Mouse (Mus musculus) liver, postnatal 0 days (tissue): ENCODE measurements around the gene Dnajb3.

ENCODE experiments used
- CTCF ChIP-seq: sonication (generic); IDR thresholded peaks from 2 replicates; pipeline ENCODE4 v1.5.1; 2016; ENCODE audit warnings: antibody characterized with exemption, low read depth
- EP300 ChIP-seq: IDR thresholded peaks from 2 replicates; pipeline ENCODE4 v1.6.1; 2016; ENCODE audit warnings: antibody characterized with exemption, low read depth, mild to moderate bottlenecking

DNA sequence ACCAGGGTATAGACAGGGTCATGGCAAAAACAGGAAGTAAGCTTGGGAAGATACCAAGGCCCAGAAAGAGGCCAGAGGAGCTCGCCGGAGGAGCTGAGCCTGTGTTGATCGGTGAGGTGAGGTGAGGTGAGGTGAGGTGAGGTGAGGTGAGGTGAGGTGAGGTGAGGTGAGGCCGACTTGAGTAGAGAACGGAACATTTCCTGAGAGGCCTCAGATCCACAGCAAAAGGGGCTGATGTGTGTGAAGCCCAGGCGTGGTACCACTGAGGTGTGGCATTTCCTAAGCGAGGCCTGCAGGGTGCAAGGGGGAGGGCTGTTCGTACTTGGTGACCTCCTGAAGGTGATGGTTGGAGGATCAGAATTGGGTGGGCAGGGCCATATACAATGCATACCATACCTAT lies 47.5 kb upstream of the Dnajb3 start:
- TF ChIP-seq CTCF, result no peak
- TF ChIP-seq EP300, result no peak
